Mouse (Mus musculus) stomach, embryonic 14.5 days (tissue): ENCODE data around the gene Olfr360. TPM values are rescaled to one million over a fixed set of nuclear protein-coding genes. Genes with fewer than 3 reads are reported as not detected.
"Not testable (repeated sequence)": the region's sequence is repeated elsewhere in the genome, so short reads cannot be mapped to it uniquely, and the experiment has no call there.

Experiments
- ATAC-seq: fragments of 200-750 bp; cut with Nextera tagmentation; 2 replicates; pipeline ENCODE4 v1.8.0; 2017; ENCODE audit warnings: low read depth, moderate TSS enrichment; ENCODE audit not compliant: insufficient number of reproducible peaks, insufficient read depth, low FRiP score
- H3K27ac ChIP-seq: fragments of 300-500 bp; sonication (generic); 2 replicates; pipeline ENCODE4 v1.5.1; 2014; ENCODE audit warnings: mild to moderate bottlenecking, low read length, moderate library complexity, mixed read lengths
- H3K27me3 ChIP-seq: fragments of 300-500 bp; sonication (generic); 2 replicates; pipeline ENCODE4 v1.6.1; 2014; ENCODE audit warnings: low read length, control low read depth, mixed read lengths; ENCODE audit not compliant: control insufficient read depth, insufficient read depth
- H3K36me3 ChIP-seq: fragments of 300-500 bp; sonication (generic); 2 replicates; pipeline ENCODE4 v1.6.1; 2014; ENCODE audit warnings: mild to moderate bottlenecking, control low read depth, low read length, moderate library complexity, mixed read lengths; ENCODE audit not compliant: control insufficient read depth, insufficient read depth
- H3K4me1 ChIP-seq: fragments of 300-500 bp; sonication (generic); 2 replicates; pipeline ENCODE4 v1.6.1; 2014; ENCODE audit warnings: low read length, control low read depth, mixed read lengths; ENCODE audit not compliant: control insufficient read depth, insufficient read depth
- H3K4me2 ChIP-seq: fragments of 300-500 bp; sonication (generic); replicated peaks from 2 replicates; pipeline ENCODE4 v1.6.1; 2014; ENCODE audit warnings: low read depth, low read length, control low read depth
- H3K4me3 ChIP-seq: fragments of 300-500 bp; sonication (generic); 2 replicates; pipeline ENCODE4 v1.5.1; 2014; ENCODE audit warnings: low read depth, low read length, control low read depth
- H3K9ac ChIP-seq: fragments of 300-500 bp; sonication (generic); replicated peaks from 2 replicates; pipeline ENCODE4 v1.6.1; 2014; ENCODE audit warnings: low read depth, mild to moderate bottlenecking, control low read depth, low read length, moderate library complexity, mixed read lengths
- H3K9me3 ChIP-seq: fragments of 300-500 bp; sonication (generic); 2 replicates; pipeline ENCODE4 v1.6.1; 2016; ENCODE audit warnings: low read depth, low read length, control low read depth; ENCODE audit not compliant: control insufficient read depth
- WGBS: fragments of 180-500 bp; shearing (Covaris S2); extraction: QIAGEN DNeasy Blood & Tissue Kit; methylation state at CpG from one replicate; pipeline ENCODE4 v1.1.7; 2014; 5-methylcytosine and 5-hydroxymethylcytosine counted together
- polyA plus RNA-seq: library from polyadenylated mRNA; unstranded; fragments of >200 nt; fragmentation: Nextera tagmentation; extraction: Ambion mirVana; gene quantifications from 2 replicates; pipeline ENCODE4 v1.2.1, GENCODE M21; 2014

Gene Olfr360
- polyA plus RNA-seq: not detected in 2 replicates

DNA sequence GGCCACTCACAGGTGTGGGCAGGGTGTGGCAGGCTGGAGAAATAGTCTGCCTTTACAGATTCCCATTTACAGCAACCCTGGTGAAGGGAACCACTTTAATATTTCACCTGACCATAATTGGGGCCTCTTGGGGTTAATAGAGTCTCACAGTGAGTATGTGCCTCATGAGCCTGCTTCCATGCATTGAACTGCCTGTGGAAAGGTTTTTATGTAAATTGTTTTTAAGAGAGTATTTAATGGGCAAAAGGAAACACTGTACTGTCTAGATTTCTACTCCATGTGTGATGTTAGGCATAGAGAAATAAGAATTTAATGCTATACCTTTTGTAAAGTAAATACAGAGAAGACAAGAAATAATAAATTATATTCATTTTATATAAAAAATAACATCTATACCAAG is at the start of gene Olfr360:
TSS of gene Olfr360 (plus strand) at position 301 of the 400 bp plus-strand sequence.
- ATAC-seq: no peak
- no peaks in the 10 kb centered on the region for H3K36me3 ChIP-seq

GRCm38 (mm10) chr2:37089190-37089589 is 23.6 kb downstream of the Olfr360 start, which contains the start of gene Olfr361:
Olfr361 (minus strand) TSS chr2:37089290.
- not testable (repeated sequence) for H3K27ac ChIP-seq, H3K27me3 ChIP-seq, H3K9ac ChIP-seq, H3K4me1 ChIP-seq, H3K4me2 ChIP-seq, ATAC-seq, H3K36me3 ChIP-seq, H3K9me3 ChIP-seq, H3K4me3 ChIP-seq
- WGBS: 25% methylated on average over 1 of the region's 1 CpGs

More for the DNA sequence above, at the start of gene Olfr360:
- H3K27ac ChIP-seq: no peak within 1 kb of the TSS
- H3K9ac ChIP-seq: no peak within 1 kb of the TSS
- no peaks in the 10 kb centered on the region for H3K4me1 ChIP-seq
- H3K4me2 ChIP-seq: no peak within 1 kb of the TSS
- peaks cover 1% of the 10 kb centered on the region; the same call in 1 of the 2 replicates for H3K9me3 ChIP-seq
- no peaks in the 10 kb centered on the region for H3K27me3 ChIP-seq
- H3K4me3 ChIP-seq: no peak within 1 kb of the TSS

- ATAC-seq: no peak
- H3K4me1 ChIP-seq: no peaks in the 10 kb centered on the region
- no peaks in the 10 kb centered on the region for H3K27me3 ChIP-seq
- no peak within 1 kb of the TSS for H3K9ac ChIP-seq
- H3K9me3 ChIP-seq: no peaks in the 10 kb centered on the region
- H3K4me2 ChIP-seq: no peak within 1 kb of the TSS
- no peak within 1 kb of the TSS for H3K27ac ChIP-seq
- no peaks in the 10 kb centered on the region for H3K36me3 ChIP-seq
- WGBS: 83% methylated on average over 1 of the region's 1 CpGs
- no peak within 1 kb of the TSS for H3K4me3 ChIP-seq
Observed at GRCm38 (mm10) chr2:37117810-37118209, 52.3 kb downstream of the Olfr360 start, which contains the start of gene Olfr362. Olfr362 (minus strand) TSS chr2:37117910.

Other genes with a start within 250 kb of the Olfr360 start
- gene Olfr3, start 248.7 kb upstream of the Olfr360 start, polyA plus RNA-seq: not detected in 2 replicates
- not detected in 2 replicates for gene Olfr350, start 219.4 kb upstream of the Olfr360 start, polyA plus RNA-seq
- gene Olfr351, start 203.1 kb upstream of the Olfr360 start, polyA plus RNA-seq: not detected in 2 replicates
- not detected in 2 replicates for gene Olfr352, start 197.3 kb upstream of the Olfr360 start, polyA plus RNA-seq
- gene Olfr353, start 172.8 kb upstream of the Olfr360 start, polyA plus RNA-seq: not detected in 2 replicates
- gene Olfr354, start 160.1 kb upstream of the Olfr360 start, polyA plus RNA-seq: not detected in 2 replicates
- not detected in 2 replicates for gene Olfr355, start 136.8 kb upstream of the Olfr360 start, polyA plus RNA-seq
- gene Olfr356, start 128.6 kb upstream of the Olfr360 start, polyA plus RNA-seq: not detected in 2 replicates
- gene Olfr357, start 71.9 kb upstream of the Olfr360 start, polyA plus RNA-seq: not detected in 2 replicates
- gene Olfr358, start 56.4 kb upstream of the Olfr360 start, polyA plus RNA-seq: not detected in 2 replicates
- not detected in 2 replicates for gene Olfr361, start 23.5 kb downstream of the Olfr360 start, polyA plus RNA-seq
- not detected in 2 replicates for gene Olfr362, start 52.2 kb downstream of the Olfr360 start, polyA plus RNA-seq
- gene Olfr364-ps1, start 73.6 kb downstream of the Olfr360 start, polyA plus RNA-seq: not detected in 2 replicates
- not detected in 2 replicates for gene Olfr365, start 122.5 kb downstream of the Olfr360 start, polyA plus RNA-seq
- gene Olfr366, start 145.8 kb downstream of the Olfr360 start, polyA plus RNA-seq: not detected in 2 replicates